Mouse (Mus musculus) midbrain, embryonic 12.5 days (tissue): ENCODE measurements at regions not wholly inside any gene's neighbourhood (a gene's known extent, or its start where the extent isn't known, plus 50 kb on each side); places are given as distances from the start of the nearest gene placed in this dataset.
"Not testable (repeated sequence)": the region's sequence is repeated elsewhere in the genome, so short reads cannot be mapped to it uniquely, and the experiment has no call there.

Experiments
- ATAC-seq: fragments of 200-750 bp; cut with Nextera tagmentation; 2 replicates; pipeline ENCODE4 v1.8.0; 2017; ENCODE audit warnings: low read depth, moderate TSS enrichment, moderate library complexity; ENCODE audit not compliant: low FRiP score
- H3K27ac ChIP-seq: fragments of 300-500 bp; sonication (generic); replicated peaks from 2 replicates; pipeline ENCODE4 v1.5.1; 2016; ENCODE audit warnings: mild to moderate bottlenecking
- H3K27me3 ChIP-seq: fragments of 300-500 bp; sonication (generic); 2 replicates; pipeline ENCODE4 v1.6.1; 2016; ENCODE audit warnings: mild to moderate bottlenecking
- H3K36me3 ChIP-seq: fragments of 300-500 bp; sonication (generic); 2 replicates; pipeline ENCODE4 v1.6.1; 2016
- H3K4me1 ChIP-seq: fragments of 300-500 bp; sonication (generic); 2 replicates; pipeline ENCODE4 v1.6.1; 2016
- H3K4me2 ChIP-seq: fragments of 300-500 bp; sonication (generic); replicated peaks from 2 replicates; pipeline ENCODE4 v1.6.1; 2016; ENCODE audit warnings: mild to moderate bottlenecking, moderate library complexity
- H3K4me3 ChIP-seq: fragments of 300-500 bp; sonication (generic); 2 replicates; pipeline ENCODE4 v1.5.1; 2016; ENCODE audit warnings: mild to moderate bottlenecking
- H3K9ac ChIP-seq: fragments of 300-500 bp; sonication (generic); replicated peaks from 2 replicates; pipeline ENCODE4 v1.6.1; 2016; ENCODE audit warnings: mild to moderate bottlenecking, moderate library complexity
- H3K9me3 ChIP-seq: fragments of 300-500 bp; sonication (generic); 2 replicates; pipeline ENCODE4 v1.6.1; 2016; ENCODE audit warnings: mild to moderate bottlenecking
- WGBS: fragments of 180-500 bp; shearing (Covaris S2); methylation state at CpG from one replicate; pipeline ENCODE4 v1.1.7; 2016; 5-methylcytosine and 5-hydroxymethylcytosine counted together

- no peak overlapping the region for H3K4me2 ChIP-seq
- WGBS, result 86% methylated on average over 7 of the region's 7 CpGs
- no peak overlapping the region for H3K27ac ChIP-seq
- H3K9ac ChIP-seq, result no peak overlapping the region
- H3K4me1 ChIP-seq, result peaks cover 17% of the 10 kb centered on the region
- ATAC-seq, result no peak
- H3K27me3 ChIP-seq, result peaks cover 4% of the 10 kb centered on the region; the same call in 1 of the 2 replicates
- H3K9me3 ChIP-seq, result no peaks in the 10 kb centered on the region
- H3K36me3 ChIP-seq, result no peaks in the 10 kb centered on the region
- no peak overlapping the region for H3K4me3 ChIP-seq
Measured at GRCm38 (mm10) chr13:72495353-72495752, 133.3 kb upstream of the Irx2 start.

GRCm38 (mm10) chr13:72497036-72497435 lies 131.6 kb upstream of the Irx2 start:
- no peak overlapping the region for H3K27ac ChIP-seq
- H3K4me2 ChIP-seq, result no peak overlapping the region
- WGBS, result 69% methylated on average over 5 of the region's 5 CpGs
- no peaks in the 10 kb centered on the region for H3K9me3 ChIP-seq
- peaks cover 4% of the 10 kb centered on the region; the same call in 1 of the 2 replicates for H3K27me3 ChIP-seq
- H3K36me3 ChIP-seq, result no peaks in the 10 kb centered on the region
- H3K4me3 ChIP-seq, result no peak overlapping the region
- H3K9ac ChIP-seq, result no peak overlapping the region
- no peak for ATAC-seq
- peaks cover 17% of the 10 kb centered on the region for H3K4me1 ChIP-seq

- no peak overlapping the region for H3K4me3 ChIP-seq
- H3K4me2 ChIP-seq, result peak overlapping the region; percentile 14; the same call in 1 of the 2 replicates
- no peaks in the 10 kb centered on the region for H3K36me3 ChIP-seq
- ATAC-seq, result peak; percentile 90
- H3K9ac ChIP-seq, result no peak overlapping the region
- H3K4me1 ChIP-seq, result peaks cover 17% of the 10 kb centered on the region
- H3K9me3 ChIP-seq, result no peaks in the 10 kb centered on the region
- 3% methylated on average over 10 of the region's 10 CpGs for WGBS
- peaks cover 4% of the 10 kb centered on the region; the same call in 1 of the 2 replicates for H3K27me3 ChIP-seq
- no peak overlapping the region for H3K27ac ChIP-seq
Measured at GRCm38 (mm10) chr13:72497521-72497920, 131.1 kb upstream of the Irx2 start.

GRCm38 (mm10) chr13:72505954-72506353 lies 122.7 kb upstream of the Irx2 start:
- Histone ChIP-seq H3K27ac (no peak overlapping the region), H3K4me1 (no peaks in the 10 kb centered on the region), H3K36me3 (no peaks in the 10 kb centered on the region), H3K27me3 (no peaks in the 10 kb centered on the region; the same call in 1 of the 2 replicates), H3K4me2 (no peak overlapping the region), H3K9me3 (no peaks in the 10 kb centered on the region), H3K4me3 (no peak overlapping the region), H3K9ac (no peak overlapping the region)
- WGBS, result 90% methylated on average over 4 of the region's 4 CpGs
- no peak for ATAC-seq

DNA sequence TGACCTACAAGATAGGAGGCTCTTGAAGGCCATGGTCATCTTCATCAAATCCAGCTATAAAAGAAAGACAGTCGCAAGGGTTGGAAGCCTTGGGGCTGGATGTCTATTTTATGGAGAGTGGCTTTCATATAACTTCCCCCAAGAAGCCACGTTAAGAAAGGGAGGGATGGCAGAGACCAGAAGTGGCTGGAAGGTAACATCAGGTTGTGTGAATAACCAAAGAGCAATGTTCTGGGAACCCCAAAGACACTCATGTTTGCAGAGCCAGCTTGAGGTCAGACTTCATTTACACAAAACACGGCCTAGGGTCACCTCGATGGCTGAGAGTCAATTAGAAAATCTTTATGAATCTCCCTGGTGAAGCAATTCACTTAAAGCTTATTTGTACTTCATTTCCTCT lies 90.0 kb upstream of the Irx2 start:
- 79% methylated on average over 4 of the region's 4 CpGs for WGBS
- ATAC-seq, result no peak

DNA sequence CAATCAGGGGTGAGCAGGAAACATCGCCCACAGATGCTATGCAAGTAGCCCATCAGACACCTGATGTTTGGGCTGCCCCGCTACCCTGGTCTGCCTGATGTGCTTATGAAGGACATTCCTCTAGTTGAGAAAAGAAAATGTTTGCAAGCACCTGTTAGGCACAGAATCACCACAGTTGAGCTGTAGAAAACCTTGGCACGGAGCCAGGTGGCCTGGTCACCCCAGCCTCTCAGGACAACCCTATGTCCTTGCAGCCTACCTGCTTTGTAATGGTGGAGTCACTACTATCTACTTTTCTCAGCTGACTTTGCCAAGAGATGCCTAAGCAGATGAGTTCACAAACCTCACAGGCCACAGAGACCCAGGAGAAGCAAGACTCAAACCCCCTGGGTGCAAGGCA lies 86.9 kb upstream of the Irx2 start:
- no peak for ATAC-seq
- 77% methylated on average over 3 of the region's 3 CpGs for WGBS
- Histone ChIP-seq H3K4me1 (no peaks in the 10 kb centered on the region), H3K4me3 (no peak overlapping the region), H3K27me3 (0 out of 2 replicates have a peak, but pooled peaks cover 2% of the 10 kb centered on the region), H3K27ac (no peak overlapping the region), H3K4me2 (no peak overlapping the region), H3K36me3 (no peaks in the 10 kb centered on the region), H3K9me3 (no peaks in the 10 kb centered on the region), H3K9ac (no peak overlapping the region)

More for the DNA sequence above, 90.0 kb upstream of the Irx2 start:
- Histone ChIP-seq H3K4me1 (no peaks in the 10 kb centered on the region), H3K36me3 (no peaks in the 10 kb centered on the region), H3K4me3 (no peak overlapping the region), H3K27ac (no peak overlapping the region), H3K9ac (no peak overlapping the region), H3K27me3 (0 out of 2 replicates have a peak, but pooled peaks cover 2% of the 10 kb centered on the region), H3K4me2 (no peak overlapping the region), H3K9me3 (no peaks in the 10 kb centered on the region)

DNA sequence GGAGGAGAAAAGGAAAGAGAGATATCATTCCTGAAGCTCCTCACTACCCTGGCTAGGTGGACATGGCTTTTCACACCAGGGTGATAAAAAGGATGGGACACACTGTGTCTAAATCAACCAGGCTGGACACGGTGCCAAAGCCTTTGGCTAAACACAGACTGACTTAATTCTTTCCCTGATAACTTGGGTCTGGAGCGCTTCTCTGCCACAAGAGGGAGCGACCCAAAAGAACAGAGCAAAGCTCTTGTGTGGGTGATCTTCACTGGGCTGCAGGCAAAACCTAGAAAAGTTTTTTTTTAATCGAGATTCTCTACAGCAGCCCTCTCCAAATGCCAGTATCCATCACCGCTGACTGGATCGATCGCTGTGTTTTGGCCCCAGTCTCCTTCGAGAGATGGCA lies 70.7 kb upstream of the Irx2 start:
- H3K9ac ChIP-seq, result no peak overlapping the region
- ATAC-seq, result no peak
- H3K4me2 ChIP-seq, result no peak overlapping the region
- no peaks in the 10 kb centered on the region for H3K9me3 ChIP-seq
- H3K36me3 ChIP-seq, result no peaks in the 10 kb centered on the region
- H3K4me3 ChIP-seq, result no peak overlapping the region
- H3K4me1 ChIP-seq, result no peaks in the 10 kb centered on the region
- 75% methylated on average over 8 of the region's 8 CpGs for WGBS
- no peak overlapping the region for H3K27ac ChIP-seq
- H3K27me3 ChIP-seq, result 0 out of 2 replicates have a peak, but pooled peaks cover 4% of the 10 kb centered on the region

GRCm38 (mm10) chr13:72571871-72572270 lies 56.7 kb upstream of the Irx2 start:
- Histone ChIP-seq H3K27me3 (no peaks in the 10 kb centered on the region), H3K9ac (no peak overlapping the region), H3K36me3 (no peaks in the 10 kb centered on the region), H3K4me2 (no peak overlapping the region), H3K9me3 (no peaks in the 10 kb centered on the region), H3K27ac (no peak overlapping the region), H3K4me3 (no peak overlapping the region), H3K4me1 (no peaks in the 10 kb centered on the region)
- WGBS, result 31% methylated on average over 7 of the region's 7 CpGs
- ATAC-seq, result no peak

GRCm38 (mm10) chr13:72572846-72573245 lies 55.8 kb upstream of the Irx2 start:
- 39% methylated on average over 1 of the region's 1 CpGs for WGBS

DNA sequence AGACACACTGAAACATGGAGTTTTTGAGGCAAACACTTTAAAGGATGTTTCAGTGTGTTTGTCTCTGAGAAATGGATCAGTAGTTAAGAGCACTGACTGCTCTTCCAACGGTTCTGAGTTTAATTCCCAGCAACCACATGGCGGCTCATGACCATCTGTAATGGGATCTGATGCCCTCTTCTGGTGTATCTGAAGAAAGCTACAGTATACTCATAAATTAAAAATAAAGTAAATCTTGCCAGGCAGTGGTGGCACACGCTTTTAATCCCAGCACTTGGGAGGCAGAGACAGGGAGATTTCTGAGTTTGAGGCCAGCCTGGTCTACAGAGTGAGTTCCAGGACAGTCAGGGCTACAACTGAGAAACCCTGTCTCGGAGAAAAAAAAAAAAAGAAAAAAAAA lies 54.5 kb upstream of the Irx2 start:
- H3K27me3 ChIP-seq, H3K4me1 ChIP-seq, H3K4me2 ChIP-seq, H3K36me3 ChIP-seq, H3K9ac ChIP-seq, H3K9me3 ChIP-seq, H3K27ac ChIP-seq, H3K4me3 ChIP-seq, ATAC-seq: not testable (repeated sequence)
- WGBS, result 79% methylated on average over 4 of the region's 4 CpGs

More at GRCm38 (mm10) chr13:72572846-72573245, 55.8 kb upstream of the Irx2 start:
- no peak for ATAC-seq
- no peaks in the 10 kb centered on the region for H3K27me3 ChIP-seq
- H3K27ac ChIP-seq, result no peak overlapping the region
- H3K4me1 ChIP-seq, result no peaks in the 10 kb centered on the region
- H3K9ac ChIP-seq, result no peak overlapping the region
- H3K36me3 ChIP-seq, result no peaks in the 10 kb centered on the region
- no peak overlapping the region for H3K4me2 ChIP-seq
- H3K4me3 ChIP-seq, result no peak overlapping the region
- H3K9me3 ChIP-seq, result no peaks in the 10 kb centered on the region

DNA sequence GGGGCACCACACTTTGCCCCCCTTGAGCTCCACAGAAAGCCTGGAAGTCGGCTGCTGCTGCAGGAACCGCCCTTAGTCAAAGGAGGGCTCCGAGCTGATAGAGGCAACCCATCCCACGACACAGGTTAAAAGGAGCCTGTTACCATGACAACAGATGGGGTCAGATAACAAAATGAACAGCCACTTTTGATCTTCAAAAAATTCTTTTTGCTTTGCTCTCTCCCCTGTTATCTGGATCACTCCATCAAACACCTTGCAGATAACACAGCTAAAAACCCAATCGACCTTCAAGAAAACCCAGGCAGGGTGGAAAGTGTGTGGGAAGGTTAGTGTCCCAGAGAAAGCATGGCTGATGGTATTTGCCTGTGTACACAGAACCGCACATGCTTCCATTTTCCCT lies 52.1 kb upstream of the Irx2 start:
- WGBS, result 23% methylated on average over 6 of the region's 6 CpGs
- Histone ChIP-seq H3K9me3 (peaks cover 5% of the 10 kb centered on the region; the same call in 1 of the 2 replicates), H3K9ac (no peak overlapping the region), H3K36me3 (no peaks in the 10 kb centered on the region), H3K27me3 (no peaks in the 10 kb centered on the region), H3K4me2 (no peak overlapping the region), H3K4me1 (no peaks in the 10 kb centered on the region), H3K27ac (no peak overlapping the region), H3K4me3 (no peak overlapping the region)
- ATAC-seq, result no peak; the same call in 1 of the 2 replicates

DNA sequence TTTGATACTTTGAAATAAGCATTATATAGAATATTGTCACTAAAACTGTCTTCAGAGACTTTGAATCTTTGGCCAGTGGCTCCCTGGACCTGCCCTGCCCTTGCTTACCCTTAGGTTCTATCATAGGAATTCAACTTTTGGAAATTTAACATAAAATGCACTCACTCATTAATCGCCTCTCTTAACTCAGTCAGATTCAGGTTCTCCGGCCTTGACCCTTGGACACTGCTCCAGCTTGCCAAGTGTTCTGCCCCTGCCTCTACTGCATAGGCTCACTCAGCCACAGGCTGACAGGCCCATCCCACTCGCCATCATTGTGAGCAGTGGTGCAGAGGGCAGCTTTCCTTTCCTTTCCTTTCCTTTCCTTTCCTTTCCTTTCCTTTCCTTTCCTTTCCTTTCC lies 50.2 kb upstream of the Irx2 start:
- no peaks in the 10 kb centered on the region for H3K4me1 ChIP-seq

More for the DNA sequence above, 50.2 kb upstream of the Irx2 start:
- Histone ChIP-seq H3K9ac (no peak overlapping the region), H3K27ac (no peak overlapping the region), H3K27me3 (no peaks in the 10 kb centered on the region), H3K4me2 (no peak overlapping the region), H3K4me3 (no peak overlapping the region), H3K36me3 (no peaks in the 10 kb centered on the region), H3K9me3 (peaks cover 5% of the 10 kb centered on the region; the same call in 1 of the 2 replicates)
- ATAC-seq, result no peak
- WGBS, result 86% methylated on average over 3 of the region's 3 CpGs
